Mouse (Mus musculus) CH12.LX (cell line): ENCODE measurements around the gene Hsf4. TPM values are rescaled to one million over a fixed set of nuclear protein-coding genes. Genes with fewer than 3 reads are reported as not detected.

Experiments
- DNase-seq: peaks from one replicate; pipeline ENCODE4 v3.0.0-alpha.2; 2013; ENCODE audit errors: extremely low read depth
- H3K27ac ChIP-seq: 2 replicates; pipeline ENCODE4 v1.5.1; 2012; ENCODE audit warnings: low read depth, mild to moderate bottlenecking, control low read depth, moderate library complexity; ENCODE audit not compliant: insufficient read depth
- H3K27me3 ChIP-seq: replicated peaks from 2 replicates; pipeline ENCODE3; 2012; ENCODE audit warnings: inconsistent platforms
- H3K36me3 ChIP-seq, 2 experiments: replicated peaks in 1 of 2; 2 replicates each; pipeline versions ENCODE3 to v1.6.1; 2012; ENCODE audit warnings: inconsistent platforms in 1 of 2, low read length in 1 of 2, mild to moderate bottlenecking in 1 of 2, mixed read lengths in 1 of 2, moderate library complexity in 1 of 2; ENCODE audit not compliant: control insufficient read depth in 1 of 2, insufficient read depth in 1 of 2
- H3K4me1 ChIP-seq, 2 experiments: 2 replicates each; pipeline ENCODE4 v1.6.1; 2012; ENCODE audit warnings: inconsistent platforms in 1 of 2, moderate library complexity in 1 of 2; ENCODE audit not compliant: insufficient read depth in 2 of 2, control insufficient read depth in 1 of 2
- H3K4me2 ChIP-seq: 2 replicates; pipeline ENCODE4 v1.6.1; 2012; ENCODE audit warnings: low read depth, mild to moderate bottlenecking, control low read depth; ENCODE audit not compliant: poor library complexity, insufficient read depth, severe bottlenecking
- H3K4me3 ChIP-seq, 3 experiments: fragments of 150-350 bp in 1 of 3; sonication (generic) in 1 of 3; replicated peaks in 1 of 3; 2 replicates each; pipeline versions ENCODE3 to v1.5.1; 2011 to 2012; ENCODE audit warnings: low read depth in 2 of 3, low read length in 2 of 3, mild to moderate bottlenecking in 2 of 3, moderate library complexity in 2 of 3, control low read depth in 1 of 3, improper control_type of control experiment in 1 of 3, inconsistent platforms in 1 of 3, mixed read lengths in 1 of 3; ENCODE audit not compliant: poor library complexity in 1 of 3
- H3K79me2 ChIP-seq: replicated peaks from 2 replicates; pipeline ENCODE4 v1.6.1; 2012; ENCODE audit warnings: mild to moderate bottlenecking, moderate library complexity; ENCODE audit not compliant: control insufficient read depth, poor library complexity, insufficient read depth, severe bottlenecking; ENCODE audit errors: extremely low read depth
- H3K9ac ChIP-seq: 2 replicates; pipeline ENCODE4 v1.6.1; 2012; ENCODE audit warnings: low read depth, mild to moderate bottlenecking, control low read depth, moderate library complexity; ENCODE audit not compliant: insufficient read depth
- H3K9me3 ChIP-seq: replicated peaks from 2 replicates; pipeline ENCODE3; 2012; ENCODE audit warnings: low read length, inconsistent platforms, mixed read lengths
- BHLHE40 ChIP-seq: IDR thresholded peaks from 2 replicates; pipeline ENCODE4 v1.6.1; 2011; ENCODE audit warnings: mild to moderate bottlenecking, low read depth, low read length, improper control_type of control experiment
- CHD1 ChIP-seq: IDR thresholded peaks from 2 replicates; pipeline ENCODE4 v1.6.1; 2012; ENCODE audit warnings: low read depth, low read length, improper control_type of control experiment, inconsistent platforms
- CHD2 ChIP-seq: IDR thresholded peaks from 2 replicates; pipeline ENCODE4 v1.6.1; 2011; ENCODE audit warnings: low read length, improper control_type of control experiment
- CTCF ChIP-seq, 2 experiments: IDR thresholded peaks in 1 of 2; conservative IDR thresholded peaks in 1 of 2; 2 replicates each; pipeline ENCODE4 v1.5.1; 2011 to 2012; ENCODE audit warnings: low read depth in 2 of 2, low read length in 2 of 2, improper control_type of control experiment in 1 of 2, inconsistent platforms in 1 of 2, mild to moderate bottlenecking in 1 of 2, moderate library complexity in 1 of 2
- ELF1 ChIP-seq: IDR thresholded peaks from 2 replicates; pipeline ENCODE4 v1.6.1; 2014; ENCODE audit warnings: low read depth, mild to moderate bottlenecking, inconsistent platforms, low read length, improper control_type of control experiment
- ETS1 ChIP-seq: conservative IDR thresholded peaks from 2 replicates; pipeline ENCODE4 v1.6.1; 2012; ENCODE audit warnings: low read depth, mild to moderate bottlenecking, inconsistent platforms, low read length, improper control_type of control experiment, moderate library complexity
- HCFC1 ChIP-seq: IDR thresholded peaks from 2 replicates; pipeline ENCODE4 v1.6.1; 2012; ENCODE audit warnings: low read depth, mild to moderate bottlenecking, inconsistent platforms, low read length, improper control_type of control experiment
- IRF4 ChIP-seq: IDR thresholded peaks from 2 replicates; pipeline ENCODE4 v1.6.1; 2014; ENCODE audit warnings: low read depth, mild to moderate bottlenecking, inconsistent platforms, low read length, improper control_type of control experiment
- JUN ChIP-seq: IDR thresholded peaks from 2 replicates; pipeline ENCODE4 v1.6.1; 2011; ENCODE audit warnings: low read depth, mild to moderate bottlenecking, low read length, improper control_type of control experiment, moderate library complexity; ENCODE audit not compliant: insufficient read depth
- JUND ChIP-seq: conservative IDR thresholded peaks from 2 replicates; pipeline ENCODE4 v1.6.1; 2011; ENCODE audit warnings: low read depth, low read length, improper control_type of control experiment
- MAX ChIP-seq: IDR thresholded peaks from 2 replicates; pipeline ENCODE4 v1.6.1; 2011; ENCODE audit warnings: low read length, improper control_type of control experiment
- MEF2A ChIP-seq: IDR thresholded peaks from 2 replicates; pipeline ENCODE4 v1.6.1; 2014; ENCODE audit warnings: low read depth, mild to moderate bottlenecking, inconsistent platforms, low read length, improper control_type of control experiment, borderline replicate concordance
- NRF1 ChIP-seq: IDR thresholded peaks from 2 replicates; pipeline ENCODE4 v1.6.1; 2014; ENCODE audit warnings: low read depth, mild to moderate bottlenecking, inconsistent platforms, low read length, improper control_type of control experiment, moderate library complexity
- PAX5 ChIP-seq: IDR thresholded peaks from 2 replicates; pipeline ENCODE4 v1.6.1; 2012; ENCODE audit warnings: low read length, inconsistent platforms, mixed read lengths
- RAD21 ChIP-seq: IDR thresholded peaks from 2 replicates; pipeline ENCODE4 v1.6.1; 2011; ENCODE audit warnings: low read depth, mild to moderate bottlenecking, low read length, improper control_type of control experiment, moderate library complexity
- RCOR1 ChIP-seq: conservative IDR thresholded peaks from 2 replicates; pipeline ENCODE4 v1.6.1; 2012; ENCODE audit warnings: low read depth, mild to moderate bottlenecking, inconsistent platforms, low read length, improper control_type of control experiment
- SIN3A ChIP-seq: IDR thresholded peaks from 2 replicates; pipeline ENCODE4 v1.6.1; 2012; ENCODE audit warnings: low read length, improper control_type of control experiment, inconsistent platforms
- SMC3 ChIP-seq: IDR thresholded peaks from 2 replicates; pipeline ENCODE4 v1.6.1; 2011; ENCODE audit warnings: low read depth, low read length, improper control_type of control experiment
- TBP ChIP-seq: conservative IDR thresholded peaks from 2 replicates; pipeline ENCODE4 v1.6.1; 2011; ENCODE audit warnings: low read depth, low read length, improper control_type of control experiment
- USF2 ChIP-seq: conservative IDR thresholded peaks from 2 replicates; pipeline ENCODE4 v1.6.1; 2011; ENCODE audit warnings: low read depth, low read length, improper control_type of control experiment
- ZC3H11A ChIP-seq: IDR thresholded peaks from 2 replicates; pipeline ENCODE4 v1.6.1; 2012; ENCODE audit warnings: low read depth, mild to moderate bottlenecking, inconsistent platforms, low read length, improper control_type of control experiment
- dilution Hi-C: fragments of 300-500 bp; cut with MboI; formaldehyde crosslinking; loops from 2 replicates; pipeline ENCODE4 v1.14.3; 2020; ENCODE audit warnings: low sequenced_read_pairs; ENCODE audit not compliant: extremely low pct_unique_long_range_greater_than_20kb, extremely low pct_ligation_motif_present
- in situ Hi-C: fragments of 300-500 bp; cut with MboI; formaldehyde crosslinking; loops from 3 replicates; pipeline ENCODE4 v1.14.3; 2019; ENCODE audit warnings: low sequenced_read_pairs, low pct_ligation_motif_present, low pct_unique_long_range_greater_than_20kb, mixed read lengths
- polyA plus RNA-seq: library from polyadenylated mRNA; unstranded; fragments of >175 nt; gene quantifications from 2 replicates; pipeline ENCODE4 v1.2.1, GENCODE M21; 2012; ENCODE audit warnings: low read depth; ENCODE audit not compliant: insufficient read length
- total RNA-seq, 2 experiments: library from RNA; depleted of rRNA; stranded (reverse); fragments of 300-350 nt in 1 of 2; fragments of >200 nt in 1 of 2; gene quantifications; 2 replicates each; pipeline ENCODE4 v1.2.3; 2012 to 2014

Gene Hsf4
- total and polyA plus RNA-seq, 3 experiments = 0.08 TPM; not detected in 2

GRCm38 (mm10) chr8:105270101-105270915 is 707 bp downstream of the Hsf4 start:
- Histone ChIP-seq H3K27me3 (no peaks in the 10 kb centered on the region), H3K9ac (no peak overlapping the region), H3K79me2 (no peaks in the 10 kb centered on the region), H3K4me3 (no peak overlapping the region), H3K27ac (no peak overlapping the region), H3K36me3 (peaks cover 22 to 37% of the 10 kb centered on the region in 2 experiments), H3K9me3 (peaks cover 19% of the 10 kb centered on the region), H3K4me2 (no peak overlapping the region), H3K4me1 (peaks cover 0 to 16% of the 10 kb centered on the region in 2 experiments; a peak in 2 of 4 replicates)
- in situ Hi-C loops = no loop called here
- dilution Hi-C loops = no loop called here
- TF ChIP-seq JUN = no peak
- TF ChIP-seq CHD1 = no peak
- DNase-seq = no peak

GRCm38 (mm10) chr8:105270916-105271186 is 1.2 kb downstream of the Hsf4 start:
- in situ Hi-C loops (no loop called here), dilution Hi-C loops (no loop called here)
- Histone ChIP-seq H3K4me1 (peaks cover 0 to 16% of the 10 kb centered on the region in 2 experiments; a peak in 2 of 4 replicates), H3K27me3 (no peaks in the 10 kb centered on the region), H3K79me2 (no peaks in the 10 kb centered on the region), H3K4me3 (no peak overlapping the region), H3K36me3 (peaks cover 22 to 37% of the 10 kb centered on the region in 2 experiments), H3K4me2 (no peak overlapping the region), H3K27ac (no peak overlapping the region), H3K9ac (no peak overlapping the region), H3K9me3 (peaks cover 19% of the 10 kb centered on the region)
- TF ChIP-seq RCOR1 = no peak
- no peak for TF ChIP-seq MAX
- no peak for TF ChIP-seq CTCF (conservative IDR thresholded peaks at IDR 0.05 in 1 of 2, IDR thresholded peaks at IDR 0.05 in 1 of 2; ENCODE audit: low read depth in 2 of 2, low read length in 2 of 2)
- TF ChIP-seq RAD21 = no peak
- DNase-seq = no peak

- Histone ChIP-seq H3K4me3 (no peak overlapping the region), H3K9me3 (no peaks in the 10 kb centered on the region), H3K36me3 (peaks cover 0 to 28% of the 10 kb centered on the region in 2 experiments), H3K27me3 (no peaks in the 10 kb centered on the region), H3K4me2 (no peak overlapping the region), H3K4me1 (peaks cover 0 to 2% of the 10 kb centered on the region in 2 experiments; a peak in 1 of 4 replicates), H3K79me2 (no peaks in the 10 kb centered on the region), H3K9ac (no peak overlapping the region), H3K27ac (no peak overlapping the region)
- dilution Hi-C loops = no loop called here
- DNase-seq = no peak
- TF ChIP-seq IRF4 (no peak), CHD1 (no peak), SMC3 (no peak), RCOR1 (no peak), PAX5 (no peak), MAX (no peak), ETS1 (no peak), MEF2A (no peak), NRF1 (no peak), CHD2 (no peak), ELF1 (no peak), JUND (no peak), HCFC1 (no peak), USF2 (no peak), TBP (no peak), SIN3A (no peak), BHLHE40 (no peak), RAD21 (no peak), ZC3H11A (no peak)
- in situ Hi-C loops = no loop called here
These were observed 5.8 kb downstream of the Hsf4 start for GRCm38 (mm10) chr8:105275387-105275786.
